Mouse (Mus musculus) urinary bladder, adult 2 months (tissue): Measurements from ENCODE around the gene Olfr51. TPM values are rescaled to one million over a fixed set of nuclear protein-coding genes. Genes with fewer than 3 reads are reported as not detected.
A peak's percentile ranks its signal among the peaks of the same experiment; 100 is the strongest.
"Not testable (repeated sequence)": the region's sequence is repeated elsewhere in the genome, so short reads cannot be mapped to it uniquely, and the experiment has no call there.

ENCODE experiments used
- DNase-seq: peaks from one replicate; pipeline ENCODE4 v3.0.0; 2022; ENCODE audit warnings: low spot score
- polyA plus RNA-seq: library from polyadenylated mRNA; depleted of rRNA; stranded (reverse); fragments of >200 nt; gene quantifications from 2 replicates; pipeline ENCODE4 v1.2.3, GENCODE M21; 2012; rRNA removed

Olfr51 gene
- polyA plus RNA-seq: not detected in 2 replicates

DNA sequence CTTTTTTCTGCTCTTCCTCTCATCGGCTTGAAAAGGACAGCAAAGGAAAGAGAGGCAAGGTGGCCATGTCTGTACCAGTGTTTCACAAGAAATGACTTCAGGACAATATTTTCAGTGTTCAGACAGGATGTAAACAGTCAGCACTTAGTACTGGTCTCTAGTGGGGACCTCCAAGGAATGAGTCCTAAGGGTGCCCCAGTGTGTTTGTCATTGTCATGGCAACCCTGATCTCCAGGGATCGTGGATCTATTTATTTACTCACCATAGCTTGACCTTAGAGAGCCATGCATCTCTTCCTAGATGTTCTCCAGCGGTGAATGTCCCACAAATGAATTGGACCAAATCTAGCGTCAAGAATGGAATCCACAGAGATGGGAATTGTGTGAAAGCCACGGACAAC lies at the start of gene Olfr51:
Gene Olfr51 (plus strand): TSS at position 301 of the 400 bp plus-strand sequence.
- no peak for DNase-seq

DNA sequence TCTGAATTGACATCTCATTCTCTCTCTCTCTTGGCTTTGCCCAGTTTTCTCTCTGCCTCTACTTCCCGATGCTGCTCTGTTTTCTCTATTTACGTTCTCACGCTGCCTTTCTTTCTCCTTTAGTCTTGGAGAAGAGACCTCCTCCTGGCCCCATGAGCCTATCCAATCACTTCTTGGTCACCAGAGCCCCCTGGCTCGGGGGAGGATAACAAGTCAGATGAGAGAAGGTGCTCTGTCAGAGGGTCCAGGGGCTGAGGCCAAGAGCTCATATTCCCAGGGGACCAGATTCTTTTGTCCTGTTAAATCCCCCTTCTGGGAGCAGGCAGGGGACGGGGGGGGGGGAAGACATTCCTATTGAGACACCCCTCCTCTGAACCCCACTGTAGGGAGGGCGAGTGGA lies 49.7 kb upstream of the Olfr51 start, which contains the start of gene Prop1:
Gene Prop1 (minus strand): TSS at position 101 of the 400 bp plus-strand sequence.
- DNase-seq: no peak

DNA sequence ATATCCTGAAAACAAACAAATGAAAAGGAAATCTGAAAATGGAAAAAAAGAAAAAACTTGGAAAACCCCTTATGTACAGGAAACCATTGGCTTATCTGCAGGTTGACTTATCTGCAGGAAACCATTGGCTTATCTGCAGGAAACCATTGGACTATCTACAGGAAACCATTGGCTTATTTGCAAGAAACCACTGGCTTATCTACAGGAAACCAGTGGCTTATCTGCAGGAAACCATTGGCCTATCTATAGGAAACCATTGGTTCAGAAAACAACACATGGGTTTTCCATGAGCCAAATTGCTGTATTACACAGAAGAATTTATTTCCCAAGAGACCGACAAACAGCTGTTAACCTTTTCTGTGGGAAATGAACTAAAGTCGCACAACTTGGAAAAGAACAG lies 38.5 kb upstream of the Olfr51 start:
- no peak for DNase-seq

DNA sequence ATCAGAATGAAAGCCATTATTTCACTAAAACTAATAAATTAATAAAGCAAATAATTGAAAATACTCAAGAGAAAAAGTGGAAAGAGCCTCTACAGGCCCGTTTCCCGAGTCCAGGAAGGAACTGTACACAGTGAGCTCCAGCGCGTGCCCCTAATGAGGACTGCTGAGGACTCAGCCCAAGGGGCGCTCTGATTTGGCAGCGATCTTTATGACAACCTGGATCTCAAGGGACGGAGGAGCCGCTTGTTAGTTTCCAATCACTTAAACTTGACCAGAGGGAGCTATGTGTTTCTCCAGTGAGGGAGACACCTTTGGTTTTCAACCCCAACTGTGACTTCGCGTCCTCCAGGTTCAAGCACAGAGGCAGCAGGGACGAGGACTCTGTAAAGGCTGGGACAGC lies 37.2 kb upstream of the Olfr51 start, which contains the start of gene Olfr1378:
Gene Olfr1378 (plus strand): TSS at position 301 of the 400 bp plus-strand sequence.
- no peak for DNase-seq

DNA sequence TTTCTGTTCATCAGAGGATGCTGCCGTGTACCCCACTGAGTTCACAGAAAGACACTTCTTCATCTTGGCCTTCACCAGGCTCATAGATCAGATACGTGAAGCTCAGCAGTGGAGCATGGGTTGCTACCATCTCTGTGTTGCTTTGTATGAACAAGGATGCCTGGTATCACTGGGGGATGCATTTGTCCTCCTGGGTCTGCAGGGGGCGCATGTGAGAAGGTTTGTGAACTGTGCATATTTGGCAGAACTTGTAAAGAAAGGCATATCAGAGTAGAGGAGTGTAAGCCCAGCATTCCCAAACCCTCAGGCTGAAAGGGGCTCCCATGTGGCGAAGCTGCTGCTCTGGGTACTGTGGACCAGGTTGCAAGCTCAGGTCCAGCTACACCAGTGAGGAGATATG lies 26.2 kb upstream of the Olfr51 start:
- no peak for DNase-seq

DNA sequence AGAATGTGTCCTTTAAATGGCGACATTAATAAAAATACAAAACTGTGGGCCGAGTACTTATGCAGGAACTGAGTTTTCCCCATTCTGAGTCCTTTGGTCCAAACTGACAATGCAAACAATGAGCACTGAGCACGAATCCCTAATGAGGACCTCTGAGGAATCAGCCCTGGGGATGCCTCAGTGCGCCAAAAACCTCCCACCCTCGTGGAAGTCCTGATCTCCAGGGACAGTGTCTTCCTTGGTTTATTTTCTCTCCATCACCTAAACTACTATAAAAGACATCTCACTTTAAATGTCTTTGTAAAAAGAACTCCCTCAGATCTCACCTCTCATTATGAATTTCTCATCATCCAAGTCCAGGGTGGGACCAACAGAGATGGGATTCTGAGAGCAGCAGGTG lies 21.7 kb upstream of the Olfr51 start, which contains the start of gene Olfr1377:
Gene Olfr1377 (plus strand): TSS at position 301 of the 400 bp plus-strand sequence.
- DNase-seq: no peak

DNA sequence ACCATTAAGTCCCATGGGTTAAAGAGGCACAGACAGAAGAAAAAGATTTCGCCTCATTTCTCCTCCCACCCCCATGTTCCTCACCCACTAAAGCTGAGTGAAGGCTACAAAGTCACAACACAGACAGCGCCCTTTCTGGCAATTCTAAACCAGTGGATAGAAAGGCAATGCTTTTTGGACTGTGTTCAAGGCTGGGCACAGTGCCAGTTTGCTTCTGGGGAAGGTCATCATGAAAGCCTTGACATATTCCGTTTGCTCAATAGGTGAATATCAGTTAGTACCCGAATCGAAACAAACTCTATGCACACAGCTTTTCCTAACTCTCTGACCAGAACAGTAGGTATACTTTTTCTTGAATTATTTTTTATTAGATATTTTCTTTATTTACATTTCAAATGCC lies 8.4 kb downstream of the Olfr51 start:
- no peak for DNase-seq

DNA sequence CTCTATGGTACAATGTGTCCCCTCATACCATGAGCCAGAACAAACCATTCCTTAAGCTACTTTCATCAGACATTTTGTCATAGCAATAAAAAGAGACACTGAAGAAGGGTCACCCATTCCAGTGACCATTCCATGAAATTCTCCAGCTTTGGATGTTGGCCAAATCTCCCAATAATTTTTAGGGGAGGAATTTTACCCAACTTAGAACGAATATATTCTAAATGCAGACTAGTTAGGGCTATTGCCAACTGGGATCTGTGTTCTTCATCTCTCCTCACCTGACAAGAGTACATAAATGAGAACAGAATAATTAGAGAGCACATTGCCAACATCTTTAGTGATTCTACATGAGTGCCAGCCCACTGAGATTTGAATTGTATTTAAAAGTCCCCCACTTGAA lies 10.5 kb downstream of the Olfr51 start, which contains the start of gene Olfr54:
Gene Olfr54 (plus strand): TSS at position 301 of the 400 bp plus-strand sequence.
- DNase-seq: no peak

DNA sequence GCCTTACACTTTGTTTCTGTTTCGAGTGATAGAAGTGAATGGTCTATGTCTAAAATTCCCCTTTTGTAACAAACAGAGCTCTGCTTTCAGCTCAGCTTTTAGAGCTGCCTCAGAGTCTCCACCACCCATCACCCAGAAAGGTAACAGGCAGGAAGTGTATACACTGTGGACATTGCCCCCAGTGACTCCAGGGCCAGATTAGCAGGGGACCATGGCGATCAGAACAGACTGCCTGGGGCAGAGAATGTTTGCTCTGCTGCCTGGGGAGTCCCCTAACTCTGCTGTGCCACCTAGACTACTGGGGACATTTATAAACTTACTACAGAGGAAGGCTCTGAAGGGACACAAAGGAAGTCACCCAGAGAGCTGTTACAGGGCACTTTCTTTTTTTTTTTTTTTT lies 12.9 kb downstream of the Olfr51 start:
- DNase-seq: no peak

DNA sequence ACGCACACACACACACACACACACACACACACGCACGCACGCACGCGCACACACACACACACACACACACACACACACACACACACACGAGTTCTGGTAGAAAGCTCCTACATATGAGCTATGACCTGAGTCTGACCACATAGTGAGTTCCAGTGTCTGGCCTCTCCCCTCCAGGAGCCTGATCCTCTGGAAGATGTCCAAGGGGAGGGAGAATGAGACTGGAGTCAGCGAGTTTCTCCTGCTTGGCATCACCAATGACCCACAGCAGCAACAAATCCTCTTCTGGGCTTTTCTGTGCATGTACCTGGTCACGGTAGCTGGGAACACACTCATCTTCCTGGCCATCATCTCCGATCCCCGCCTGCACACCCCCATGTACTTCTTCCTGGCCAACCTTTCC lies 23.4 kb downstream of the Olfr51 start:
- not testable (repeated sequence) for DNase-seq

DNA sequence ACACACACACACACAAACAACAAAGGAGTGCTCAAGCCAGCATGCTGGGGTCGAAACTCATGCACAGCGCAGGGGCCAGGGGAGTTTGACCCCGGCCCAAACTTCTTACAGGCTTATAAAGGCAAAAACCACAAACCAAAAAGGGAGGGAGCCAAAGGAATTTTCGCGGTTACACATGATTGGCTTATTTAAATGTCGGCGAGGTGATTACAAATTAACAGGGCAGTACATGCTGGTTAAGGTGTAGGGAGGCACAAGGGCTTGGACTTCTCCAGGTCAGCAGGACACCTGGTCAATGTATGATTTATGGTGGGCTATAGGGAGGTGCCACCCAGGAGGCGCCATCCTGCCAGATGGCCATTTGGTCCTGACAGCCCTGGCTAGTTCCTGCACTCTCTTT lies 26.0 kb downstream of the Olfr51 start:
- not testable (repeated sequence) for DNase-seq

DNA sequence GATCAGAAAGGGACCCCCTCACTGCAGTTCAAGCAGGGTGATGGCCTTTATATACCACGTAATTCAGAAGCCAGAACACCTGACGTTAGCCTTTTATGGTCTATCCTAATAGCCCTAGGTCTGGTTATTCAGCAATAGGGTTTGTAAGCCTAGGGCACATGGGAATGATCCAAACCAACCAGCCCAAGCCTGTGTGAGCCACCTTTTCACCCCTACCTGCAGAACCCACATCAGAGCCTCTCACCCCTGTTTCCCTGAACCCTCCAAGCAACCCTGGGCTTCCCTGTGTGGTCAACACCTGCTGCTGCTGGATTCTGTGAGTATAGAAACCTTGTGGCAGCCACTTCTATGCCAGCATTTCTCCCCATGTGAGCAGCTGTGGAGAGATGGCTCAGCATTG lies 26.8 kb downstream of the Olfr51 start:
- DNase-seq: no peak

DNA sequence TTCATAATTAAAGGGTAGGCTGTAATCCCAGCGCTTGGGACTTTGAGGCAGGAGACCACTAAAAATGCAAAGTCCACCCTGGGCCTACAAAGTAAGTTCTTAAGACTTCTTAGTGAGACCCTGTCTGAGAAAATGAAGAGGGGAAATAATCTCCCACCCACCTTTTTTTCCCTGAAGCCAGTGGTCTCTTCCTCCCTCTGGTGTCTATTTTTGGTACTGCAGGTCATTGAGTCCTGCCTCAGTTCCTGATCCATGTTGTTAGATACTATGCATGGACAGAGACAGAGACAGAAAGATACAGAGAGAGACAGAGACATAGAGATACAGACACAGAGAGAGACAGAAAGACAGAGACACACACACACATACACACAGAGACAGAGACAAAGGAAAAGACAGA lies 29.5 kb downstream of the Olfr51 start:
- no peak for DNase-seq

DNA sequence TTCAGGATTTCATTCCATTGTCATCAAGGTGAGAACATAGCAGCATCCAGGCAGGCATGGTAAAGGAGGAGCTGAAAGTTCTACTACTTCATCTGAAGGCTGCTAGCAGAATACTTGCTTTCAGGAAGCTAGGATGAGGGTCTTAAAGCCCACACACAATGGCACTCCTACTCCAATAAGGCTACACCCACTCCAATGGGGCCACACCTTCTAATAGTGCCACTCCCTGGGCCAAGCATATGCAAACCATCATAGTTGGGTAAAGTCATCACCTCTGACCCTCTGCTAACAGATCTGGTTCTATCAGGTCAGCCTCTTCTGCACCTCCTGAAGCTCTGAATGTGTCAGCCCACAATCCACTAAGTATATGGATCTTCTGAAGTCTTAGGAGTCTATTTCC lies 30.7 kb downstream of the Olfr51 start:
- not testable (repeated sequence) for DNase-seq

DNA sequence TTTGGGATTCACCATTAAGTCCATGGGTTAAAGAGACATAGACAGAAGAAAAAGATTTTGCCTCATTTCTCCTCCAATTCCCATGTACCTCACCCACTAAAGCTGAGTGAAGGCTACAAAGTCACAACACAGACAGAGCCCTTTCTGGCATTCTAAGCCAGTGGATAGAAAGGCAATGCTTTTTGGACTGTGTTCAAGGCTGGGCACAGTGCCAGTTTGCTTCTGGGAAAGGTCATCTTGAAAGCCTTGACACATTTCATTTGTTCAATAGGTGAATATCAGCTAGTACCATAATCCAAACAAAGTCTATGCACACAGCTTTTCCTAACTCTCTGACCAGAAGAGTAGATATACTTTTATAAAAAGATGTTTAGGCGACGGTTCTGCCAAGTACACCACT lies 32.6 kb downstream of the Olfr51 start:
- DNase-seq: no peak

DNA sequence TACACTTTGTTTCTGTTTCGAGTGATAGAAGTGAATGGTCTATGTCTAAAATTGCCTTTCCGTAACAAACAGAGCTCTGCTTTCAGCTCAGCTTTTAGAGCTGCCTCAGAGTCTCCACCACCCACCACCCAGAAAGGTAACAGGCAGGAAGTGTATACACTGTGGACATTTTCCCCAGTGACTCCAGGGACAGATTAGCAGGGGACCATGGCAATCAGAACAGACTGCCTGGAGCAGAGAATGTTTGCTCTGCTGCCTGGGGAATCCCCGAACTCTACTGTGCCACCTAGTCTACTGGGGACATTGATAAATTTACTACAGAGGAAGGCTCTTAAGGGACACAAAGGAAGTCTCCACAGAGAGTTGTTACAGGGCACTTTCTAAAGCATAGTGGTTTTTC lies 41.4 kb downstream of the Olfr51 start:
- not testable (repeated sequence) for DNase-seq

DNA sequence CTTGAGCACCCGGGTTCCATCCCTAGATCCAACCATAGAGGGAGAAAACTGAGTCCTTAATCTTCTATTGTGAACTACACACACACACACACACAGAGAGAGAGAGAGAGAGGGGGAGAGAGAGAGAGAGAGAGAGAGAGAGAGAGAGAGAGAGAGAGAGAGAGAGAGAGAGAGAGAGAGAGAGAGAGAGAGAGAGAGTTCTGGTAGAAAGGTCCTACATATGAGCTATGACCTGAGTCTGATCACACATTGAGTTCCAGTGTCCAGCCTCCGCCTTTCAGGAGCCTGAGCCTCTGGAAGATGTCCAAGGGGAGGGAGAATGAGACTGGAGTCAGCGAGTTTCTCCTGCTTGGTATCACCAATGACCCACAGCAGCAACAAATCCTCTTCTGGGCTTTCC lies 44.4 kb downstream of the Olfr51 start, which contains the start of gene Olfr1375:
Gene Olfr1375 (plus strand): TSS at position 301 of the 400 bp plus-strand sequence.
- not testable (repeated sequence) for DNase-seq

DNA sequence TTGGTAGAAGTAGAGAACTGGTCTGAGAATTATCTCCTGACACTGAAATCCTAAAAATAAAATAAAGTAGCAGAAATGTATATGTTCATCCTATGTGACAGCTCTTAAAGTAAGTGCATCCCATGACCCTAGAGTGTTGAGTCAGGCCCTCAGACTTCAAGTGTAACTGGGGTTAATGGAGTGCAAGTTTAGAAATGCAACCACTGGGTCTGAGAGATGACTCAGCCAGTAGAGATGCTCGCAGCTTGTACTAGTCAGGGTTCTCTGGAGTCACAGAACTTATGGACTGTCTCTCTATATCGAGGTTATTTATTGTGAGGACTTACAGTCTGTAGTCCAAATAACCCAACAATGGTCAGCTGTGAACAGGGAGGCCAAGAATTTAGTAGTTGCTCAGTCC lies 48.3 kb downstream of the Olfr51 start:
- no peak for DNase-seq

DNA sequence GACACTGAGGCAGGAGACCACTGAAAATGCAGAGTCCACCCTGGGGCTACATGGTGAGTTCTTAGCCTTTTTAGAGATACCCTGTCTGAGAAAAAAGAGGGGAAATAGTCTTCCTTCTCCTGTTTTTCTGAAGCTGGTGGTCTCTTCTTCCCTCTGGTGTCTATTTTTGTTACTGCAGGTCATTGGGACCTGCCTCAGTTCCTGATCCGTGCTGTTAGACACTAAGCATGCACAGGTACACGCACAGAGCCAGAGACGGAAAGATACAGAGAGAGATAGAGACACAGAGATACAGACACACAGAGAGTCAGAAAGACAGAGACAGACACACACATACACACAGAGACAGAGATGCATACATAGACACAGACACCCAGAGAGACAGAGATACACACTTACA lies 49.8 kb downstream of the Olfr51 start:
- DNase-seq: no peak

DNA sequence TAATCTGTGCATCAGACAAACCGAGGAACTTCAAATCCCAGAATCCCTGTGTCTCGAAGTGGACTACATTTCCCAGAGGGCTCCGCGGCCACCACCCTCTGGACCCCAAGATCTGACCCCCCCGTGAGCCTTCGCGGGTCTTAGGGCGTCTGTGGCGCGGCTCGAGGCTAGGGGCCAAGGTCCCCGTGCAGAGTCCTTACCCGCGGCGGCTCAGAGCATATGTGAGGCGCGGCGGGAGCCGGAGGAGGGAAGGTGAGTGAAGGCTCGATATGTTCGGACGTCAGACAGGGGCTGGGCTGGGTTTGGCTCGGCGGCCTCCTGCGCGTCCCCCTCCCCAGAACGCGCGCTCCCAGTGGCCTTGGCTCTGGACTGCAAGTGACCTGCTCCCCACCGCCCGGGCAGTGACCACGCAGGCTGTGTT lies 55.8 kb downstream of the Olfr51 start, which contains the start of gene Zfp354a:
Gene Zfp354a (plus strand): TSS at position 107 of the 421 bp plus-strand sequence.
- peak; percentile 34 for DNase-seq
